Mouse (Mus musculus) lung, embryonic 16.5 days (tissue): ENCODE data around the gene Spg7. TPM values are rescaled to one million over a fixed set of nuclear protein-coding genes. Genes with fewer than 3 reads are reported as not detected.

ENCODE experiments used
- ATAC-seq: fragments of 200-750 bp; cut with Nextera tagmentation; 2 replicates; pipeline ENCODE4 v1.8.0; 2017; ENCODE audit warnings: low read depth, mild to moderate bottlenecking, moderate library complexity
- H3K27ac ChIP-seq: fragments of 300-500 bp; sonication (generic); 2 replicates; pipeline ENCODE4 v1.5.1; 2014; ENCODE audit warnings: mild to moderate bottlenecking, control low read depth, low read length
- H3K27me3 ChIP-seq: fragments of 300-500 bp; sonication (generic); 2 replicates; pipeline ENCODE4 v1.6.1; 2014; ENCODE audit warnings: low read depth, low read length, mixed read lengths; ENCODE audit not compliant: control insufficient read depth, insufficient read depth
- H3K36me3 ChIP-seq: fragments of 300-500 bp; sonication (generic); 2 replicates; pipeline ENCODE4 v1.6.1; 2014; ENCODE audit warnings: low read length; ENCODE audit not compliant: control insufficient read depth, insufficient read depth
- H3K4me1 ChIP-seq: fragments of 300-500 bp; sonication (generic); replicated peaks from 2 replicates; pipeline ENCODE4 v1.6.1; 2014; ENCODE audit warnings: low read length, mixed read lengths; ENCODE audit not compliant: control insufficient read depth, insufficient read depth
- H3K4me2 ChIP-seq: fragments of 300-500 bp; sonication (generic); 2 replicates; pipeline ENCODE4 v1.6.1; 2014; ENCODE audit warnings: low read depth, low read length, control low read depth
- H3K4me3 ChIP-seq: fragments of 300-500 bp; sonication (generic); 2 replicates; pipeline ENCODE4 v1.5.1; 2014; ENCODE audit warnings: mild to moderate bottlenecking, low read length, control low read depth
- H3K9ac ChIP-seq: fragments of 300-500 bp; sonication (generic); 2 replicates; pipeline ENCODE4 v1.6.1; 2014; ENCODE audit warnings: low read length, control low read depth
- H3K9me3 ChIP-seq: fragments of 300-500 bp; sonication (generic); 2 replicates; pipeline ENCODE4 v1.6.1; 2016; ENCODE audit warnings: low read length; ENCODE audit not compliant: control insufficient read depth
- WGBS: fragments of 180-500 bp; shearing (Covaris S2); extraction: QIAGEN DNeasy Blood & Tissue Kit; methylation state at CpG from one replicate; pipeline ENCODE4 v1.1.7; 2014; 5-methylcytosine and 5-hydroxymethylcytosine counted together
- polyA plus RNA-seq: library from polyadenylated mRNA; unstranded; fragments of >200 nt; fragmentation: Nextera tagmentation; extraction: Ambion mirVana; gene quantifications from 2 replicates; pipeline ENCODE4 v1.2.1, GENCODE M21; 2015

Spg7 gene
- polyA plus RNA-seq, 1 experiment from 2014 or later: 43.7 TPM

DNA sequence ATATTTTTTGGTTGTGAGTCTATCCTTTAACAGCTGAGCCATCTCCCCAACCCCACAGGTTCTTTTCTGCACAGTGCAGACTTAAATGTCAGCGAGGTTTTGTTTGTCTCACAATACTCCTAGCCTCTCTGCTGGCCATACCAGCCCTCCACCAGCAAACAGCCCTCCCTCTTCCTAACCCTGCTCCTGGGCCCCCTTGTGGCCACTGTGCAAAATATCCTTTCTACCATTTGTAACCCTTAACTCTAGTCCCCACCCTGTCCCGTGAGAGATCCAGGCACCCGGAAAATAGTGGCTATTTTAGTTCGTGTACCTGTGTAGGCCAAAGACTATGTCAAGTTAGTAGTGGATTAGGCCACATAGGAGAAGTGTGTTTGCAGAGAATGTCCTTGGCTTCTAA lies 47.9 kb downstream of the Spg7 start:
- Histone ChIP-seq H3K9ac (no peak overlapping the region), H3K27ac (no peak overlapping the region), H3K36me3 (peaks cover 1% of the 10 kb centered on the region; the same call in 1 of the 2 replicates), H3K4me2 (no peak overlapping the region), H3K4me1 (peaks cover 11% of the 10 kb centered on the region; the same call in 1 of the 2 replicates), H3K4me3 (no peak overlapping the region), H3K27me3 (peaks cover 1% of the 10 kb centered on the region), H3K9me3 (no peaks in the 10 kb centered on the region)
- WGBS: 11% methylated on average over 4 of the region's 4 CpGs
- peak; percentile 61; the same call in 1 of the 2 replicates for ATAC-seq

DNA sequence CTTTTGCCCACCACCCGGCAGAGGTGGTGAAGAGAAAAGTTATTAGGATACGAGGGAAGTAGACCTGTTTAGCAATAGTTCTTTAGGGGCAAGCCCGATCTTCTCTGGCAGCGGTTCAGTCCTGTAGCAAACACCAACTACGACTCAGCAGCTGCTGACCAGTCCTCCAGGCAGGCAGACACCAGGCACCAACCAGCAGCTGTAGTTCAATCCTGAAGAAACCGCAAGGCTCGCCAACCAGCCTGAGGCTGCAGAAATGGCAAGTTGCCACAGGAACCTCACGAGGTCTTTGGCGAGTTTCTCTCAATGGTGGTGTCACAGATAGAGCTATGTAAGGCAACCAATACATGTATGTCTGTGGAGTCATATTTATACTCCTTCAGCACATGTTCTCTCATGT lies 50.1 kb downstream of the Spg7 start:
- Histone ChIP-seq H3K9ac (no peak overlapping the region), H3K9me3 (no peaks in the 10 kb centered on the region), H3K27ac (no peak overlapping the region), H3K4me2 (no peak overlapping the region), H3K27me3 (peaks cover 24% of the 10 kb centered on the region), H3K36me3 (no peaks in the 10 kb centered on the region), H3K4me1 (peaks cover 27% of the 10 kb centered on the region), H3K4me3 (no peak overlapping the region)
- no peak for ATAC-seq
- 60% methylated on average over 9 of the region's 9 CpGs for WGBS

DNA sequence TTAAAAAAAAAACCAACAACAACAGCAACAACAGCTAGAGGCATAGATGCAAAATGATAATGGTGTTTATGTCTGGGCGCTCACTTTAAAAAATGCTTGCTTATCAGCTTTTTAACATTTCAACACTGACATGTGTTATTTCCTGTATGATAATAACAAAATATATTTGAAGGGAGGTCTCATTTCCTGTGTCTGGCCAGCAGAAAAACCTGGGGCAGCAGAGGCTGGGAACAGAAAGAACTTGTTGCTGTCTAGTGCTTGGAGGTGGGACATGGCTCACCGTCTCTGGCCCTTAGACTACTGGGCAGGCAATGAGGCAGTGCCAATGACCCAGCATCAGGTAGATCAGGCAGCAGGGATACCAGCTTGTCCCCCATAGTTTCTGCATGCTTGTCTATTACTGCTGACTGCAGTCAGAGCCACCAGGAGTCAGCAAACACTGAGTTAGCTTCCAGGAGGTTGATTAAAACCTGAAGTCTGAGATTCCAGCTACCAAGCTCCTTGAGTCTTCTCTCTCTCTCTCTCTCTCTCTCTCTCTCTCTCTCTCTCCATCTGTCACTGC lies 51.2 kb downstream of the Spg7 start:
- WGBS: 31% methylated on average over 2 of the region's 2 CpGs
- no peak overlapping the region for H3K27ac ChIP-seq
- H3K4me1 ChIP-seq: peaks cover 30% of the 10 kb centered on the region
- no peak overlapping the region for H3K4me3 ChIP-seq
- no peaks in the 10 kb centered on the region for H3K9me3 ChIP-seq
- 0 out of 2 replicates have a peak, but pooled peaks have one; percentile 15 for ATAC-seq
- H3K36me3 ChIP-seq: no peaks in the 10 kb centered on the region
- H3K27me3 ChIP-seq: peaks cover 34% of the 10 kb centered on the region
- H3K4me2 ChIP-seq: no peak overlapping the region
- H3K9ac ChIP-seq: no peak overlapping the region

DNA sequence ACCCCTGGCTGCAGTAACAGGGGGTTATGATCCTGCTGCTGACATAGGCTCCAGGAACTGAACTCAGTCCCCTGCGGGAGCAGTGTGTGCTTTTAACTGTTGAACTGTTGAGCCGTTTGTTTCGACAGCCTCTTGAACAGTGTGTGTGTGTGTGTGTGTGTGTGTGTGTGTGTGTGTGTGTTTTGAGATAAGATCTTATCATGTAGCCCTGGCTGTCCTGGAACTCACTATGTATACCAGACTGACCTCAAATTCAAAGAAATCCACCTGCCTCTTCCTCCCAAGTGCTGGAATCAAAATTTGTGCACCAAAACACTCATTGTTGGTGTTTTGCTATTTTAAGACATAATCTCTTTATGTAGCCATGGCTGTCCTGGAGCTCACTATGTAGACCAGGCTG lies 51.9 kb downstream of the Spg7 start:
- no peak overlapping the region for H3K4me3 ChIP-seq
- H3K4me1 ChIP-seq: peaks cover 30% of the 10 kb centered on the region
- H3K27me3 ChIP-seq: peaks cover 40% of the 10 kb centered on the region
- no peak overlapping the region for H3K9ac ChIP-seq
- H3K27ac ChIP-seq: no peak overlapping the region
- WGBS: 11% methylated on average over 3 of the region's 3 CpGs
- ATAC-seq: no peak
- H3K36me3 ChIP-seq: no peaks in the 10 kb centered on the region
- H3K9me3 ChIP-seq: no peaks in the 10 kb centered on the region
- H3K4me2 ChIP-seq: no peak overlapping the region

DNA sequence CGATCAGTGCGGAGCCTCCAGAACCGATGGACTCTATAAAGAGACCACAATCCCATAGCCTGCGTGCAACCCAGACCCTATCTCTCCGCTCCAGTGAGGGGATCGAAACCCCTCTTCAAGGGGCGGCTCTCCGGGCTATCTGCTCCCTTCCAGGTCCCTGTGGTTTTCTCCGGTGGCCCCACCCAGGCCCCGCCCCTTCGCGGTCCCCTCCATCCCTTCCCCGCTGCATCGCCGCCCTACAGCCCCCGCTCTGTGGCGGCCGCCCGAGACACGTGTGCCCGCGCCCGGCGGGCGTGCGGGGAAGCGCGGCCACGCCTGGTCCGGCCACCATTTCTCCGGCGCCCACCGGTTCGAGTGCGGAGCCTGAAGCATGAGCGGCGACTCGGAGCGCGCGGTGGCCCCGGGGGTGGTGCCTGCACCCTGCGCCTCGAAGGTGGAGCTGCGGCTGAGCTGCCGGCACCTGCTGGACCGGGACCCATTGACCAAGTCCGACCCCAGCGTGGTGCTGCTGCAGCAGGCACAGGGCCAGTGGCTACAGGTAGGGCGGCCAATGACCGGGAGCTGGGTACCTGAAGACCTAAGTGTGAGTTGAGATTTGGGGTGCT lies 54.5 kb downstream of the Spg7 start, which contains the start of gene Cpne7:
Gene Cpne7, plus strand, starts transcription at position 248 of the 605 bp plus-strand sequence.
- H3K27me3 ChIP-seq: peaks cover 41% of the 10 kb centered on the region
- no peaks in the 10 kb centered on the region for H3K36me3 ChIP-seq
- no peaks in the 10 kb centered on the region for H3K9me3 ChIP-seq
- peaks cover 30% of the 10 kb centered on the region for H3K4me1 ChIP-seq
- peak; percentile 43 for ATAC-seq
- peak within 1 kb of the TSS; percentile 71 for H3K4me2 ChIP-seq
- H3K9ac ChIP-seq: peak within 1 kb of the TSS; percentile 42
- H3K27ac ChIP-seq: no peak within 1 kb of the TSS
- H3K4me3 ChIP-seq: peak within 1 kb of the TSS; percentile 50
- WGBS: 1% methylated on average over 47 of the region's 51 CpGs

DNA sequence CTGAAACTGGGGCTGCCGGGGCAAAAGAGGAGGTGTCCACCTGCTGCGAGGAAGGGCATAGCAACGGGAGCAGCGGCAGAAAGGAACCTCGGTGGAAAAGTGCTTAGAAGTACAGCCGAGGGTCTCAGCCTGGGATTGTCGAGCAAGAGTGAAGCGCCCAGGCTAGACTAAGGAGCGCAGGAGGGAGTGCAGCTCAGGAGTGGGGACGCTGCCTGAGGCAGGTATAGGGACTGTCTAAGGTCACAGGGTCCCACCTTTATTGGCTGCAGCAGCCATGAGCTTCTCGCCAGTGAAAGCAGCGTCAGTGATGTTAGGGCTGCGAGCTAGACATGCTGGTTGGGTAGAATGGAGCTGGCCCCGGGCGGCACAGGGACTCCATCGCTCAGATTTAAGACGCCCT lies 55.0 kb downstream of the Spg7 start:
- peak overlapping the region; percentile 42; the same call in 1 of the 2 replicates for H3K9ac ChIP-seq
- H3K4me3 ChIP-seq: peak overlapping the region; percentile 50
- H3K36me3 ChIP-seq: no peaks in the 10 kb centered on the region
- ATAC-seq: no peak
- WGBS: 5% methylated on average over 17 of the region's 17 CpGs
- peak overlapping the region; percentile 71 for H3K4me2 ChIP-seq
- H3K4me1 ChIP-seq: peaks cover 30% of the 10 kb centered on the region
- H3K27me3 ChIP-seq: peaks cover 41% of the 10 kb centered on the region
- no peaks in the 10 kb centered on the region for H3K9me3 ChIP-seq
- H3K27ac ChIP-seq: no peak overlapping the region

DNA sequence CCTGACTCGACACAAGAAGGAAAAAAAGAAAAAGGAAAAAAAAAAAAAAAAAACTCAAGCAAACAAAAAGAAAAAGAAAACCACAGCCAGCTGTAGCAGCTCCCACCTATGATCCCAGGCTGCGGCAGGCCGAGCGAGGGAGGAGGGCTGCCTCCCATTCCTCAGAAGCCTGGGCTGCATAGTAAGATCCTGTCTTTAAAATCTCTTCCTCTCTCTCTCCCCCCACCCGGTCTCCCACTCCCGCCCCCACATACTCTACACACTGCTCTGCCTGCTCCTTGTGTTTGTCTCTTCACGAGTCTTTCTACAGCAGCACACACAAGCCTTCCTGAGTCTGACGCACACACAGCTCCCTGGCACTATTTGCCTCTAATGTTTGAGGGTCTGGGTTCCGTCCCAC lies 59.3 kb downstream of the Spg7 start:
- 41% methylated on average over 9 of the region's 9 CpGs for WGBS
- H3K27me3 ChIP-seq: peaks cover 34% of the 10 kb centered on the region
- H3K4me1 ChIP-seq: peaks cover 11% of the 10 kb centered on the region
- no peak overlapping the region for H3K27ac ChIP-seq
- no peaks in the 10 kb centered on the region for H3K9me3 ChIP-seq
- ATAC-seq: no peak
- no peaks in the 10 kb centered on the region for H3K36me3 ChIP-seq
- no peak overlapping the region for H3K9ac ChIP-seq
- no peak overlapping the region for H3K4me2 ChIP-seq
- no peak overlapping the region for H3K4me3 ChIP-seq

DNA sequence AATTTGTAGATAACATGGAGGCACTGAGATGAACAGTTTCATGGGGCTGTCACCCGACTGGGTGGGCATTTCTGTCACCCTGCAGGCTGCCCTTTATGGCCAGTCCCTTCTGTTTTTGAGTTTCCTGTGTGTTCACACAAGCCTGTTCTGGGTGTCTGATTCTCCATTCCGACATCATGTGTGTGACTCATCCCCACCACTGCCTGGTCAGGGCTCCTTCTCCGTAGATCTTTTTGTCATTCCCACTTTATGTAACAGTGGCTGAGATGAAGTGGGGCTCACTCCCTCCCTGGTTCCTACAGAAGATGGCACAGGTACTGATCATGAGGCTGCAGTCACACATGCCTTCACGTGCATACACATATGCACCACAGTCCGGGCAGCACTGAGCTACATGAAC lies 59.9 kb downstream of the Spg7 start:
- H3K4me1 ChIP-seq: peaks cover 6% of the 10 kb centered on the region; the same call in 1 of the 2 replicates
- no peak for ATAC-seq
- no peak overlapping the region for H3K4me3 ChIP-seq
- peaks cover 28% of the 10 kb centered on the region for H3K27me3 ChIP-seq
- H3K9ac ChIP-seq: no peak overlapping the region
- no peaks in the 10 kb centered on the region for H3K36me3 ChIP-seq
- H3K27ac ChIP-seq: no peak overlapping the region
- H3K9me3 ChIP-seq: no peaks in the 10 kb centered on the region
- H3K4me2 ChIP-seq: no peak overlapping the region
- 66% methylated on average over 5 of the region's 5 CpGs for WGBS

DNA sequence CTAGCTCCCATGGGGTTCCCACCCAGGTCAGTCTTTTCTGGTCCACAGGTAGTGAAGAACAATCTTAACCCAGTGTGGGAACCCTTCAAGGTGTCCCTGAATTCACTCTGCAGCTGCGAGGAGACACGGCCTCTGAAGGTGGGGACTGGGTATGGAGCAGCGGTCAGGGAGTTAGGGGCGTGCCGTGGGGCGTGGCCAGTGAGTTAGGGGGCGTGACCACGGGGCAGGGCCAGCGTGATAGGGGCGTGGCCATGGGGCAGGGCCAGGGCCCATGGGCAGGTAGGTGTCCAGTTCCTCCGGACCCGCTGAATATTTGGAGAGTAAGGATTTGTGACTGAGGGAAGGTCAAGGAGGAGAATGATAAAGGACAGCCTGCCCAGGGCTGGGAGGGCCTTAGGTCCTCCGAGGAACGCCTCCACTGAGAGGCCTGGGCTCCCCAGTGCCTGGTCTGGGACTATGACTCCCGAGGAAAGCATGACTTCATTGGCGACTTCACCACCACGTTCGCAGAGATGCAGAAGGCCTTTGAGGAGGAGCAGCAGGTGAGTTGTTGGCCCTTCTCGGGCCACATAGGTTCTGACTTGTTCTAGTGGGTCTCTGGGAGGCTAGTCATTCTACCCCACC lies 63.6 kb downstream of the Spg7 start:
- peak; percentile 55 for ATAC-seq
- WGBS: 10% methylated on average over 19 of the region's 19 CpGs
- Histone ChIP-seq H3K9me3 (no peaks in the 10 kb centered on the region), H3K4me3 (no peak overlapping the region), H3K9ac (no peak overlapping the region), H3K4me1 (no peaks in the 10 kb centered on the region), H3K27ac (no peak overlapping the region), H3K36me3 (no peaks in the 10 kb centered on the region), H3K4me2 (no peak overlapping the region), H3K27me3 (peaks cover 8% of the 10 kb centered on the region)
